Mouse (Mus musculus) kidney, postnatal 25 days (tissue): Measurements from ENCODE around the gene Plcl1.

Source experiments
- DNase-seq, 2 experiments: peaks; one replicate each; pipeline ENCODE4 v3.0.0; 2021; ENCODE audit warnings: mixed read lengths in 2 of 2

Gene Plcl1

DNA sequence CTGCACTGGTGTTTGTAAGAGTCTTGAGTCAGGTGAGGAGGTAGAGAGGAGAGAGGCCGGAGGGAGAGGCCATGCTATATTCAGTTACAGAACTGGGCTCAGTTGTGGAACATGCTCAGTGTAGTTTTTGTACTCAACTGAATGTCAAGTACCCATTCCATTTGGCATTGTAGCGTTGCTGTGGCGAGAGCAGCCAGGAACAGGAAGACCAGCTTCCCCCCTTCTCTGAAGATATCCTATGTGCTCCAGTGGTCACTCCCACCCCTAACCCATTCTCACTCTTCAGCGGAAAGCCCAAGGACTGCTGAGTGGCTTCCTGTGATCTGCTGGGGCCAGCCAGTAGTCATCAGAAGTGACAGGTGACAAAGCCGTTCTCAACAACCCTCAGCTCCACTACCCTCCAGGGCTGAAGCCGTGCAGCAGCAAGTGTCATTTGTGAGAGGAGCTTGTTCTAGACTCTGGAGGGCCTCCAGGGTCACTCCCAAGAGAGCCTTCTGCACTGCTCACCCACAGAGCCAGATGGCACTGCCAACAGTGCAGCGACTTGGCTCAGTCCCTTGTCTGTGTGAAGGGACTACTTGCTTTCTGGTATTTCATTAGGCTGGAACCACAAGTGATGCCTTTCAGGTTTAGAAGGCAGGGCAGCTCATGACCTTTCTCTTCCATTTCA is 213.0 kb downstream of the Plcl1 start:
- DNase-seq: peak in 1 of 2 experiments; percentile 60

DNA sequence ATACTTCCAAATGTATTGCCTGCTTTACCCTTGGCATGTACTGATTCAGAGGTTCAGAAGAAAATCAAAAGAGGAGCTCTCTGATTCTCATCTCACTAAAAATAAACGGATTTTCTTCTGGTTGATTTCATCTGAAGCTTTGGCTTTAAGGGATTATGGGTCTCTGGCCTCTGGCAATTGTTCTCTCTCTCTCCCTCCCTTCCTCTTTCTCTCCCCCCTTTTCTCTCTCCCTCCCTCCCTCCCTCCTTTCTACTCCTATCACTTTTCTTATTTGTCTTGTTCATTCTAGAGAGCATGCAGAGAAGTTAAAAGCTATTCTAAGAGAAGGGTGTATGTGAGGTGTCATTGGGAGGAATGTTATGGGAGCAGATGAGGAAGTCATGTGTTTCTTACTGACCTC is 225.8 kb downstream of the Plcl1 start:
- DNase-seq: no peak

DNA sequence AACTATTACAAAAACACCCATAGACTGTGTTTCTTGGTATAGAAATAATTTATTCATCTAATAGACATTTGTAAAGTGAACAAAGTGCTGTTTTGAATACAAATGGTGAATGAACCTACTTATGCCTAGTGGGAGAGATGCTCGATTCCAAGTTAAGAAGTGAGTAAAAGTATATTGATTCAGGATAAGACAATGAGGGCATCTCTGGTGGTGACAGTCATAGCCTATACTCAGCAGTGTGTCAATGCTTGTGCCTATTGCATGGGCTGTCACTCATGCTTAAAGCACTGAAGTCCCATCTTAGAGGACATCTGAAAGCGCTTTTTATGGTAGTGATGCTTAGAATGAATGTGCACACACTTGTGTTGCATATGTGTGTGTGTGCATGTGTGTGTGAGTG is 226.3 kb downstream of the Plcl1 start:
- no peak for DNase-seq

DNA sequence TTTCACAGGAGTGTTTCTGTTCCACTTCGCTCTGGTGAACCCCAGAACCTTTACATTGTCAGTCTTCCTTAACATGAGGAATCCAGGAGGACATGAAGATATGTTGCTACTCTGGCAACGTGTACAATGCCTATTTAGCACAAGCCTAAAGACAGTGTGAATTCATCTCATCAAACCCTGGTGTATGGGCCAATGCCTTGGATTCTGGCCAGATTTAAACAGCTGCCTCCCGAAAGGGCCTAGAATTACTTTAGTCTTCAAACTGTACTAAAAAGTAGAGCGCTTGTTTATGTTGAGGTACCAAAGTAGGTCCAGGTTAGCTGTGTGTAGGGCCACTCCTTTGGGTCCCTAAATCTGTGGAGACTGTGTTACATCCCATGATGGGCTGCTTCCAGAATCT is 227.6 kb downstream of the Plcl1 start:
- no peak for DNase-seq

DNA sequence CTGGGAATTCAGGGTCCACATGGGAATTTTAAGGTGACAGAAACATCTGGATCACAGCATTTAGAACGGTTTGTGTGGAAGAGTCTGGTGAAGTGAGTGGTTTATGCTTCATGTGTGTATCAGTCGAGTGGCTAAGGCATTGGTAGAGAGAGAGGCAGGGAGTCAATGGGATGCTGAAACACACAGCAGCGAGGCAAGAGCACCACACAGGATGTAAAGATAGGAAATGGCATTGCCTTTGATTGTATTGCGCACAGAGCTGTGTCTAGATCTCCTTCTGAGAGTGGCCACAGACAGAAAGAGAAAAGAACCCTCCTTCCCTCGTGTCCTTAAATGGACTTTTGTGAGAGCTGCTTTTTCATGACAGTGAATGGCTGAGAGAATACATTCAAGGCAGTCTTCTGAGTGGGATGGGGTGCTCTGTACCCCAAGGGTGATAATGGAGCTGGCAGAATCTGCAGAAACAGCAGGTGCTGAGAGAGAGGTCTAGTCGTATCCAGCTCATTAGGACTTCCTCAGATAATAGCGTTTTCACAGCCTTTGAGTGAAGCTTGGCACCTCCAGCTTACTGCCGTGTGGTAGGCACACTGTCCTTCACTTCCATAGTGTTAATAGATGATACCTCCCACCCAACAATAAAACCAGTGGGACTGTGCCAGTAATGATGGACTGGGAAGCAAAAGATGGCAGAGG is 253.9 kb downstream of the Plcl1 start:
- DNase-seq: no peak

DNA sequence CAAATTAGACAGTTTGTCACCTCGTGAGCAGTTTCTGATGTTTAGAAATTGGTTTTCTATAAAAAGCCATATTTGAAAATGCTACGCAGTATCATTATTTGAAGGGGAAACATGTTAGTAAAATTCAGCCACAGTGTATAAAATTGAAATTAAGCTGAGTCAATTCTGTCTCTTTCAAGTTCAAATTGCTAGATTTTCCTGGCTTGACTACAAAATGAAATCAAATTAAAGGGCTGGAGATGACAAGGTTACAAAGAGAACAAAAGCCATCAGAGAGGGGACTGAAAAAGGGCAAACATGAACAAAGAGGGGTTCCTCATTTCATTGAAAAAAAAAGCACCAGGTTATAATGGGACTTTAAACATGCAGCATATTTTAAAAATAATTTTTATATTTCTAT is 255.7 kb downstream of the Plcl1 start:
- DNase-seq: no peak

DNA sequence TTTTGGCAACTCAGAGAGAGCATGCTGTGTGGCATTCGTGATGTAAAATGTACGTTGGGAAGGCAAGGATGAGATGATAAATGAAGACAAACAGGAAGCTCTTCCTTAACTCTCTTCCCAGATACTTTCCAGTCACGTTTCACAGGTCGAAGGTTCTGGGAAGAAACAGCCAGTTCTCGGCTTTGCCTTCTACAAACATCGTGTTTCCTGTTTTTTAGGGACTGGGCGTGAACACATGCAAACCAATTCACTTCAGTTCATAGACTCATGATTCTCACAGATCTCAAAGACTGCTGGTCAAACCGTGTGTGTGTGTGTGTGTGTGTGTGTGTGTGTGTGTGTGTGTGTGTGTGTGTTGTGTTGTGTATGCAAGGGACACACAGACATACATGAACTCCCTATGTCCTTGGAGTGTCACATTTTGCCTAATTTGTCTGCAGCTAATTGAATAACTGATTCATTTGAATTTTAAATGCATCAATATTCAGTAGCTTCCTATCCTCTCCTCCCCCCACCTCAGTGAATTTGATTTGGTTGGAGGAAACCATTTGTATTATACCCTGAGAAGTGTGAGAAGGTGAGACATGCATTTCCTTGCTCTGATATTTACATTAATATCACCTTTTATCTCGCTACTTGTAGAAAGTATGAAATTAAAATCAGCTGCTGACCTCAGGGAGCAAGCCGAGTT is 259.6 kb downstream of the Plcl1 start:
- peak in 1 of 2 experiments; percentile 46 for DNase-seq

DNA sequence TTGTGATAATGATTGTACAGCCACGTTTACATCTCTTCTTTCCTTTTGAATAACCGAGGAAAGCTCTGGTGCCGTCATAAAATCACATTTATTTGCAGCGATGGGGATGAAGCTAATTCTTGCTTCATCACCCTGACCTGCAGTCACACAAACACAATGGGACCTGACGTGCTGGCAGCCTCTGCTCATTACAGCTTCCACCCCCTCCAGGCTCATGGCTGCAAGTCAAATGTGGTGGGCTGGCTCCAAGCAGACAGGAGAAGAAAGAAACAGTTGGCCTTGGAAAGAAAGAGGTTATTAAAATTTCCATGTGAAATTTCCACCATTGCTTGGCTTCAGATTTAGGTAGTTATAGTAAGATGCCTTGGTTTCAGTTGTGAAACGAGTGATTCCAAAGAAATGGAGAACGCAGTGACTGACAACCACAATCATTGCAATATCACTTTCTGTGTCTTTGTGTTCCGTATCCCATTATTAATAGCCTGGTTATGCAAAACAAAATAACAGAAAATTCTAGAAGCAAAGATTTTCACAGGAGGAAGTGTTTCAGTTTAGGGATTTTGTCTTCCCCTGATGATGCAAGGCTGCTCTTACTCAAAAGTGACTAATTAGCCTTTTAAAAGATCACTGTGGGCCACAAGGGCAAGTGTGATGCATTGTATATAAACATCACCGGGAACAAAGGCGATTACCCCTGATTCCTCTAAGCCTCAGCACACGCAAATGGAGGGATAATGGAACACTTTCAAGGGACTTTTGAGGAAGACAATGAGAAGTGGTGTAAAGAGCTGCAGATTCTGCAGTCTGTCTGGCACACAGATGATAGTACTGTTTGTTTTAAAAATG is 260.3 kb downstream of the Plcl1 start:
- no peak for DNase-seq

DNA sequence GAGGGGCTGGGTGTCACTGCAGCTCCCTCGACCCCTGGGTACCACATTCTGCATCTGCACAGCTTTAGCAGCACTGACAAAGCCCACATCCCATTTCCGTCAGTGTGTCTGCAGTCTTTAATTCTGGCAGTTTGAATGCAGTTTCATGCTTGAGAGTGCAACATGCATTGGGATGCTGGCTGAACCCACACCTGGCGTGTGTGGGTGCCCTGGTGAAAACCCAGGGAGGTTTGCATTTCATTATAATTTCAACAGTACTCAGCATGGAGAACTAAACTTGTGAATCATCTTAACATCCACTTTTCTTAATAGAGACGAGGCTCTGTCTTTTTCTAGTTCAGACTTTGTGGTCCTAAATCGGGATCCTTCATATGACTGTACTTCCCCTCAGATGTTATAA is 261.1 kb downstream of the Plcl1 start:
- no peak for DNase-seq

DNA sequence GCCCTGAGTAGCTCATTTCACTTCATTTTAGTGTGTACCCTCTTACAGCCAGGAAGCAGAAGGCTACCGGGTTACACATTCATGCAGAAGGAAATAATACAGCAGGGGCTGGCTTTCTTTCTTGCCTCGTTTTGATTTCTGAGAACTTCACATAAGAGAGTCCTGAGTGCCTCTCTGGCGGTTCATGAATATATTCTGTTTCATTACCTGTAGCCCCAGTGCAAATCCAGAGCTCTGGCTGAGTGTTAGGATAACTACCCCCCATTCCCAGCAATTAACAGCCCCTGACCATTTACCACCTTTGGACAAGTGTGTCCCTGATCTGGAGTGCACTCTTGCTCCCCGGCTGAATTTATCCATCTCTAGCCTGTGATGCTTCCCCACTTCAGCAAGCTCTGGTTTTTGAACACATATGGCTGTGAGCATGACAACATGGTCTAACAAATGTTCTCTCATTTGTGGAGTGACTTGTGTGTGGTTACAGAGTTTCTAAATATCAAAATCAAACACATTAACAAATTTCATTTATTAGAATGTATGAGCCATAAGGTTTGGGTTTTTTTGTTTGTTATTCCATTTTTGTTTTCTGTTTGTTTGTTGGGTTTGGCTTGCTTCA is 263.0 kb downstream of the Plcl1 start:
- no peak for DNase-seq

DNA sequence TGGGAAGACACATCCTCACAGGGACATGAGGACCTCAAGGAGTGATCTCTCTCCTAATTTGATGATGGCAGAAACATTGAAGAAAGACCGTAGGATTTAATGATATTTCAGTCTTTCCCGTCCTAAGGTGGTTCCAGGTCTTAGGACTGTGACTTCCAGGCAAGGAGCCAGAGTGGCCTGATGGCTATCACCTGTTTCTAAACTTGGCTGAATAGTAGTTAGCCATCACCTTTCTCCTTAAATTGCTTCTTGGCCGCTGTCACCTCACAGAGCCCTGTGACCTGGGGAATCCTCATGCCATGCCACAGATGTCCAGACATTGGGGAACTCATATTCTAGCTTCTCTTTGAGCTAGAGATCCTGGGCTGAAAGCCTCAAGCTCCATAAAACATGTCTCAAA is 277.0 kb downstream of the Plcl1 start:
- no peak for DNase-seq

DNA sequence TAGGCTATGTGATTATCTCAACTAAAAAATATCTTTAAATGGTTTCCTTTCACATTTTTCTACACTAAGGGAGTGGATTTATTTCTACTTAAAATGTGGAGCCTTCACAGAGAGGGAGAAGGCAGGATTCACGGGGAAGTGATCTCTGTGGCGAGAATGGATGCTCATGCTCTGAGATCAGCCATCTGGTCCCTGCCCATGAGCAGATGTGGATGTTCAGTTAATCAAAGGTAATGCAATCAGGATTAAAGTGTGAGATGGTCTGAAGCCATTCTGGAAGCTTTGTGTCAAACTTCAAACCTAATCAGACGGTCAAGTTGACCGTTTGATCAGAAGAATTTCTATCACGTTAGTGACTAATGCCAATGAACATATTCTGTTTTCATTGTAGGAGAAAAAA is 280.5 kb downstream of the Plcl1 start:
- no peak for DNase-seq

DNA sequence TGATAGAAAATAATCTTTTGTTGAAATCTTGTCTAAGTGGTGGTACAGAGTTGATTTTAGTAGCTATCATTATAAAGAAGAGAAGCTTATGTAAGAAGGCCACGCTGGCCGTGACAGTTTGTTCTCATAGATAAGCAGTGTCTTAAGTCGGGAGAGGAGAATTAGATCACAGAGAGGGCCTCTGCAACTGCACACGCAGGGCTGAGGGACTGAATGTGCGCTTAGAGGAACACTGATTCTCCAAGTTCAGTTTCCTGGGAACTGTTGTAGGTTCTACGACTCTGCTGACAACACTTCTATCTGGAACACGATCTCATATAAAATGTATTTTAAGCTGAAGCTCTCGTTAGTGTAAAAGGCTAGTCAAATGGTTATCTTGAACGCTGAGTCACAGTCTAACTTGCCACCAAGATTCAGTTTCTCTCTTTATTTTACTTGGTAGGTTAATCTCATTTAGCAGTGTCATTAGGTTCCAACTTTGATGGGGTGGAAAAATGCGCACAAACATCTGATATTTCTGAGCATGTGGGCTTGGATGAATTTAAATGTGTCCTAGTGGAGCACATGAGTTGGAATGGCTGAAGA is 288.0 kb downstream of the Plcl1 start:
- no peak for DNase-seq

DNA sequence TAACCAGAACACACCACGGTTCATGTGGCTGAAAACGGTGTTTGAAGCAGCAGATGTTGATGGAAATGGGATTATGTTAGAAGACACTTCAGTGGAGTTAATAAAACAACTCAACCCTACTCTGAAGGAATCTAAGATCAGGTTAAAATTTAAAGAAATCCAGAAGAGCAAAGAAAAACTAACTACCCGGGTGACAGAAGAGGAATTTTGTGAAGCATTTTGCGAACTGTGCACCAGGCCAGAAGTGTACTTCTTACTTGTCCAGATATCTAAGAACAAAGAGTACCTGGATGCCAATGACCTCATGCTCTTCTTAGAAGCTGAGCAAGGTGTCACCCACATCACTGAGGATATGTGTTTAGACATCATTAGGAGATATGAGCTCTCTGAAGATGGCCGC is 290.5 kb downstream of the Plcl1 start:
- no peak for DNase-seq

DNA sequence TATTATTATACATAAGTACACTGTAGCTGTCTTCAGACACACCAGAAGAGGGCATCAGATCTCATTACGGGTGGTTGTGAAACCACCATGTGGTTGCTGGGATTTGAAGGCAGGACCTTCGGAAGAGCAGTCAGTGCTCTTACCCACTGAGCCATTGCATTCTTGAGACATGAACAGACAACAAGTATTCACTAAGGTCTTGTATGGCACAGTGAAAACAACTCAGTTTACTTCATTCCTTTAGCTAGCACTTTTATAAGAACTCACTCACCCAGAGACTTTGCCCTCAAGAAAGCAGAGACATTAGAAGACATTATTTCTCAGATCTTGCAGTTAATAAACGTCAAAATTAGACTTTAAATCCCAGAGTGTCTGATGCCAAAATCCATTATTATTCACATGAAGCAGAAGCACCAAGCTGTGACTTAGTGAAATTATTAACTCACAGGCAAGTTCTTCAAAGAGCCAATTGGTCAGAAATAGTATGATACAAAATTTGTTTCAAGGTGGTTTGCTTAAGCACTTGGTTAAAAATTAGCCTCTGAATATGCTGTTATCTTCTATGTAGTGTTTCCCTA is 293.8 kb downstream of the Plcl1 start:
- DNase-seq: no peak

DNA sequence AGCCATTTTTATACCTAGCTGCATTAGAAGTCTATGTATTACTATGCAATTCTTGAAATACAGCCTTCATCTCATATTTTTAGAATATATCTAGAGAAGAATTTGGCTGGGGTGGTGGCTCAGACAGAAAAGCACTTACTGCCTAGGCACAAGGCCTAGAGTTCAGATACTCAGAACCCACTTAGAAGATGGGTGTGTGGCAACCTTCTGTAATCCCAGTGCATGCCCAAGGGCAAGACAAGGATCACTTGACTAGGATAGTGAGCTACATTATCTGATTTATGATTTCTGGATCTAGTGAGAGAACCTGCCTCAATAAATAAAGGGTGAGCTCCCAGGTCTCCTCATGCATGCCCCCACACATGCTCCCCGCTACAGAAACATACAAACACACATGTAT is 294.3 kb downstream of the Plcl1 start:
- peak in 1 of 2 experiments; percentile 55 for DNase-seq

DNA sequence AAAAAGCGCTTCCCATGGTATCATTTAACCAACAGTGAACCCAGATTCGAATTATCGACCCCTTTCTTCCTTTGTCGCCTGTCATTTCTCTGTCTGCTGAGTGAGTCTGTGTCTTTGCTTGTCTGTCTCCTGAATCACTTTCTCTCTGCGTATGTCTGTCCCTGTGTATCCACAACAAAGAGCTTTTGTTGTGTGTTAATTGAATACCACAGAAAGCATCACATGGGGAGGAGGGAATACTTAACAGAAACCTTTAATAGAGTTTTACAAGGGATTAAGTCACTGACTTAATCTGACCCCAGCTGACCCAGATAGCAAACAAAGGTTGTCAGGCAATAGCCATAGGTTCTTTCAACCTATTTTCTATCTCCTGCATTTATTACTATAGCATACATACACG is 295.0 kb downstream of the Plcl1 start:
- no peak for DNase-seq

DNA sequence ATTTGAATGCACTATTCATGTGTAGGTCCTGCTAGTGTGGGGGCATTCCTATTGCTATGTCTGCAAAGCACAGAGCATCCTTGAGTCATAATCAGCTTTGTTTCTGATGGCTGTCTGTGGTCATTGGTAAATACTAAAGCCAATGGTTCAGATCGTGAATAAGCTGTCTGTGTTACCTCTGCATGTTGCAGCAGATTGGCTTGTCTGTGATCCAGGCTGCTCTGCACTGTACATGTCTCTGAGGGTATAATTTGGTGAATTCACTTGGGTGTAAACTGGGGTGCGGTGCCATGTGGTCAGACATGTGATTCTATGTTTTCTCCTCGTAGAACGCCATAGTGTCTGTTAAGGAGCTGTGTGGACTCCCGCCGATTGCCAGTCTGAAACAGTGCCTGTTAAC is 295.9 kb downstream of the Plcl1 start:
- no peak for DNase-seq

DNA sequence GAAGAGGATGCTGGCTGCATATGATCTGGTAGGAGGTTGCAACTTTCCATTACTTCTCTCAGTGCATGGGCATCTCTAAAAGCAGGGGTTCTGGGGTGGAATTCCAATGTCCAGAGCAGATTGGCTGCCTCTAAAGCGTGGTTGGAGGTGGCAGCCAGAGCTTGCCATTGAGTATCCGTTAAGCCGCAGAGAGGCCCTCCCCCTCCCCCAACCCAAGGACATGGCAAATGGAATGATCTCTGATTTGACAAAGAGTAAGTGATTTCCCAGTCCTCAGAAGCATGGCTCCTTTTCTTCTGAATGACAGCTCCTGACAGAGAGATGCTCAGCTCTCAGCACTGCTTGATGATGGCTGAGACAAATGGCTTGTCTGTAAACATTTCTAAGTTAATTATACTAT is 296.4 kb downstream of the Plcl1 start:
- no peak for DNase-seq

DNA sequence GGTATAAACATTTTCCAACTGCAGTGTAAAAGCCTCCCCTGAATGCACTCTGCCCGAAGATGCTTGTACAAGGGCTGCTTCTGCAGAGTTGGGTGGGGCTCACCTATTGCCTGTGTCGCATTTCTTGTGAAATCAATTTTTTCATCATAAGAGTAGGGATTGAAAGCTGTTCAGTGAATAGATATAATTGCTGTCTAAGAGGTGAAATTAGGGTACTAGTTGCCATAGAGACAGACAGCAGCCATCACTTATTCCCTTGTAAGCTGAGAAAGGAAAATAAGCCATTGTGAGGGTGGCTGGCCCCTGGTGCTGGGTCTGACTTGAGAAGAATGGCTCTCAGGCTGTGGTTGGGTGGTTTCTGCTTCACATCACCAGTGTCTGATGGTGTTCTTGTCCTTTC is 299.0 kb downstream of the Plcl1 start:
- no peak for DNase-seq

DNA sequence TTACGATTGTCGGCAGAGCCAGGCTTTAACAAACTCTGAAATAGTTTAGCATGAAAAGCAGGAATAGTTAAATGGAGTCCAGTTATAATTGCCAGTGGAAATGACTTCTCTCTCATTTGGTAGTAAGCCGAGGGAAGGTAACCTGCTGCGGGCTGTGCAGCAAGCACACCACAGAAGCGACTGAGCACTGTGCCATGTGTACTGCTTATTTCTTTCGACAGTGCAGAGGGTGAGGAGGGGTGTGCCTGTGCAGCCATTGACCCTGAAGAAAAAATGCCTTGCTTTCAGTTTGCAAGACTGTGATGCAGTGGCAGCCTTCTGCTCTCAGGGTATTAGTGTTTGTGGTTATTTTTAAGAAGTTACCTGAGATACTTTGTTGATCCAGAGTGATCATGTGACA is 299.5 kb downstream of the Plcl1 start:
- peak in 1 of 2 experiments; percentile 50 for DNase-seq

DNA sequence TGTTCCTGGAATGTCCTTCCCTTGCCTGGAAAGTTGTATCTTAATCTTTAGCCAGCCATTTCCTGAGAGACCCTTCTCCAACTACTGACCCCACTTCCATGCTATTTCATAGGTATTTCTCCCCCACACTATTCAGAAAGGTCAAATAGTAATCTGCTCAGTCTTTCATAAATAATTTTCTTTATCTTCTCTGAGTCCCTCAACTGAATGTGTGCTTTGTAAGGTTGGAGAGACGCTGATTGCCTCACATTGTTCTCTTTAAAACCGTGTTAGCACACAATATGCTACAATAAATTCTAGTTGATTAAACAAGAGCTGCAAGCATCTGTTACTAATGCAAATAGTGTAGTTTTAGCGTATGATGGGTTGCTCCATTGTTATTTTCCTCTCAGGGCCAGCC is 300.0 kb downstream of the Plcl1 start:
- DNase-seq: no peak
